Mouse (Mus musculus) brain, embryonic 14.5 days (tissue): Measurements from ENCODE around the gene Gria3.

Source experiments
- CTCF ChIP-seq: fragments of 200-500 bp; IDR thresholded peaks from 2 replicates; pipeline ENCODE4 v1.5.1; 2012; ENCODE audit warnings: inconsistent platforms, mild to moderate bottlenecking, moderate library complexity, borderline replicate concordance; ENCODE audit not compliant: insufficient read depth, insufficient read length; ENCODE audit errors: extremely low read depth
- POLR2A ChIP-seq: fragments of 200-500 bp; IDR thresholded peaks from 2 replicates; pipeline ENCODE4 v1.6.1; 2012; ENCODE audit warnings: mild to moderate bottlenecking, inconsistent platforms, borderline replicate concordance; ENCODE audit not compliant: poor library complexity, insufficient read depth, insufficient read length, severe bottlenecking; ENCODE audit errors: extremely low read depth

DNA sequence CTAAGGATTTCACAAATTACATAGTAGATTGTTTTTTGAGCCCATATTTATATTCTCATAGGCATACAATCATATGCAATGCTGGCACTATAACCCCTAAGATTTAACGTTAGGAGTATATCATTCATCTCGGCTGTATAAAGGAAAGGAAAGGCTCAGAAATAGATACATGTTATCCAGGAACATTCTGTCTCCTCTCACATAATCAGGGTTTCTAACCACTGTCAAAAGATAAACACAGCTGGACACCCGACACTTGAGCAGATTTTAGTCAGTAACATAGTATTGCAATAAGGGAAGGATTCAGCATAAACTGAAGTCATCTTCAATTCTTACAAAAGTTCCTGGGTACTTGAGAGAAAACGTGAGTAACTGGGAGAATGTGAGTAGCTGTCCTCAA, 95.9 kb downstream of the Gria3 start:
- TF ChIP-seq CTCF (no peak), POLR2A (no peak)
